Mouse (Mus musculus) T-helper 17 cell (primary cell): ENCODE measurements at regions not wholly inside any gene's neighbourhood (a gene's known extent, or its start where the extent isn't known, plus 50 kb on each side); places are given as distances from the start of the nearest gene placed in this dataset.
"Not testable (repeated sequence)": the region's sequence is repeated elsewhere in the genome, so short reads cannot be mapped to it uniquely, and the experiment has no call there.

Source experiments
- in situ Hi-C, 2 experiments: fragments of 300-600 bp; cut with MboI, MseI; formaldehyde crosslinking; loops; 1 replicate in 1 of 2; 2 replicates in 1 of 2; pipeline ENCODE4 v1.15.1; 2025; ENCODE audit warnings: high pct_unique_total_duplicates in 2 of 2

- in situ Hi-C loops = not testable (repeated sequence)
These were observed 56.8 kb downstream of the Gm8765 start for GRCm38 (mm10) chr13:50754911-50755310.

DNA sequence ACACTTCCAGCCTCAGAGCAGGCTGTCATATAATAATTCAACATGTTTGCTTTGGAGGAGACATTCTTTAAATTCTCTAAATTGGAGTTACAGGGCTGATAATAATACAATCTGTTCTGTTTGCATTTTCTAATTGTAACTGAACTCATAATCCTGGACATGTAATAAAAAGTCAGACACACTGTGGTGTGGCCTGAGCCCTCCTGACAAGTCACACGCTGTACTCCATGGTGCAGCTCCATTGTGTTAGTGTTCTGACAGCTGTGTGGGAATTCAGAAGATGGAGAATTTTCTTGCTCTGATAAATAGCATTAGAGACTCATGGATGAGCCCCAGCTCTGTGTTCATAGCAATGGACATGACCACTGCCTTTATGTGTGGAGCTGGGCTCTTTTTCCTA lies 58.2 kb downstream of the Gm8765 start:
- in situ Hi-C loops = not testable (repeated sequence)

DNA sequence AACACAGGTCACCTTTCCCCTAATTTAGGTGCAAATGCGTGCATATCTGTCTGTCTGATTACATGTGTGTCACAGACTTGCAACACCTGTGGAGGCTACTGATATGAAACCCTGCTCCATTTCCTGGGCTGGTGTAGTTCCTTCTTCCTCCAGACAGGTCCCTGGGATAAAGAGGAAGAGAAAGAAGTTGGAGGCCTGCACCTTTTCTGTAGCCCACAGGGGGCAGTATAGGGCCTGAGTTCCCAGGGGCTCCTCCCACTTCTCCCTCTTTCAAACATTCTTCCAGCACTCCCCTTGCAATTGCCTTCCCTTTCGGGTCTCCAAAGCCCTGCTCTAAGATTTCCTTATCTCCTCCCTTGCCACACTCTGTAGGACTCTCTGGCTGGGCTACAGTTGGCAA lies 66.5 kb downstream of the Gm8765 start:
- in situ Hi-C loops = loop anchor here (5.0 kb wide), 1 partner anchor 737 kb away; no protein-coding TSS in a partner anchor

DNA sequence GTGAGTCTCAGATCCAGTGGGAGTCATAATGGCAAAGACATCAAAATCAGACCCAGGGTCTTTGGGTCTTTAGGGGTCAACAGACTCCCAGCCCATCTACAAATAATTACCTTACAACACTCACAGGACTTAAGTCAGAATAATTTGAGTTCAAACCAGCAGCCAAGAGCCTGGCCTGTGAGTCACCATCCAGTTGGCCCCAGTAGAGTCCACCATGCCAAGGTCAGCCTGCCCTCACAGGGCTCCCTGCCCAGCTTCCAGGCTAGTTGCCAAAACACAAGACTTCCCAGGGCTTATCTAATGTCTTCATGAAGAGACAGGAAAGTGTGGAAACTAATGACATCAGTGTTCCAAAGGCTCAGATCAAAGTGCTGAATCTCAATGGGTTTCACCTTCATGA lies 81.9 kb downstream of the Gm8765 start:
- in situ Hi-C loops = loop anchor here in 1 of 2 experiments (5.0 kb wide), 1 partner anchor 773 kb away; no protein-coding TSS in a partner anchor

GRCm38 (mm10) chr13:50829879-50830550 lies 131.9 kb downstream of the Gm8765 start:
- in situ Hi-C loops = loop anchor here in 1 of 2 experiments (5.0 kb wide), 1 partner anchor 873 kb away; no protein-coding TSS in a partner anchor
